Mouse (Mus musculus): Measurements from ENCODE around the gene Gm20814. TPM values are rescaled to one million over a fixed set of nuclear protein-coding genes. Genes with fewer than 3 reads are reported as not detected.
"Not testable (repeated sequence)": the region's sequence is repeated elsewhere in the genome, so short reads cannot be mapped to it uniquely, and the experiment has no call there.

Gm20814 gene
- polyA plus RNA-seq (2012; rRNA removed) = not detected in 2 replicates

- not testable (repeated sequence) for H3K4me1 ChIP-seq (ENCODE audit: control insufficient read depth, insufficient read depth, insufficient read length, low read length); H3K4me3 ChIP-seq (ENCODE audit: low read depth, low read length); H3K36me3 ChIP-seq (ENCODE audit: control insufficient read depth, insufficient read depth, low read length); H3K27me3 ChIP-seq (ENCODE audit: control insufficient read depth, insufficient read depth, low read length); H3K27ac ChIP-seq (ENCODE audit: insufficient read depth, low read depth, low read length)
- no CpG with 5 or more reads among the region's 6 CpGs for WGBS
These were observed at the start of gene Gm20814 for GRCm38 (mm10) chrY:75195556-75195955. Gene Gm20814 (plus strand): TSS chrY:75195856.
